Mouse (Mus musculus) heart, embryonic 14.5 days (tissue): ENCODE results near the gene Pigc. TPM values are rescaled to one million over a fixed set of nuclear protein-coding genes. Genes with fewer than 3 reads are reported as not detected.

Experiments
- ATAC-seq: fragments of 200-750 bp; cut with Nextera tagmentation; 2 replicates; pipeline ENCODE4 v1.8.0; 2017; ENCODE audit warnings: low read depth, moderate TSS enrichment; ENCODE audit not compliant: insufficient number of reproducible peaks, insufficient read depth, low FRiP score
- H3K27ac ChIP-seq, 2 experiments: fragments of 200-500 bp in 1 of 2; fragments of 300-500 bp in 1 of 2; sonication (generic) in 1 of 2; replicated peaks in 1 of 2; 2 replicates each; pipeline ENCODE4 v1.5.1; 2012 to 2014; ENCODE audit warnings: low read depth in 2 of 2, low read length in 2 of 2, control low read depth in 1 of 2, mild to moderate bottlenecking in 1 of 2, mixed read lengths in 1 of 2; ENCODE audit not compliant: control insufficient read depth in 1 of 2, insufficient read depth in 1 of 2
- H3K27me3 ChIP-seq: fragments of 300-500 bp; sonication (generic); 2 replicates; pipeline ENCODE4 v1.6.1; 2014; ENCODE audit warnings: mild to moderate bottlenecking, low read length, control low read depth; ENCODE audit not compliant: control insufficient read depth, insufficient read depth
- H3K36me3 ChIP-seq: fragments of 300-500 bp; sonication (generic); 2 replicates; pipeline ENCODE4 v1.6.1; 2014; ENCODE audit warnings: mild to moderate bottlenecking, control low read depth, low read length, mixed read lengths; ENCODE audit not compliant: control insufficient read depth, insufficient read depth
- H3K4me1 ChIP-seq, 2 experiments: fragments of 200-500 bp in 1 of 2; fragments of 300-500 bp in 1 of 2; sonication (generic) in 1 of 2; 2 replicates each; pipeline ENCODE4 v1.6.1; 2012 to 2014; ENCODE audit warnings: low read length in 2 of 2, control low read depth in 1 of 2, mixed read lengths in 1 of 2; ENCODE audit not compliant: control insufficient read depth in 2 of 2, insufficient read depth in 2 of 2
- H3K4me2 ChIP-seq: fragments of 300-500 bp; sonication (generic); 2 replicates; pipeline ENCODE4 v1.6.1; 2014; ENCODE audit warnings: mild to moderate bottlenecking, low read length
- H3K4me3 ChIP-seq, 2 experiments: fragments of 200-500 bp in 1 of 2; fragments of 300-500 bp in 1 of 2; sonication (generic) in 1 of 2; 2 replicates each; pipeline ENCODE4 v1.5.1; 2012 to 2014; ENCODE audit warnings: low read length in 2 of 2, mild to moderate bottlenecking in 2 of 2, control low read depth in 1 of 2, low read depth in 1 of 2, moderate library complexity in 1 of 2; ENCODE audit not compliant: control insufficient read depth in 1 of 2, insufficient read depth in 1 of 2
- H3K9ac ChIP-seq: fragments of 300-500 bp; sonication (generic); 2 replicates; pipeline ENCODE4 v1.6.1; 2014; ENCODE audit warnings: mild to moderate bottlenecking, low read length
- H3K9me3 ChIP-seq: fragments of 300-500 bp; sonication (generic); 2 replicates; pipeline ENCODE4 v1.6.1; 2016; ENCODE audit warnings: low read length, control low read depth; ENCODE audit not compliant: control insufficient read depth
- WGBS: fragments of 180-500 bp; shearing (Covaris S2); extraction: QIAGEN DNeasy Blood & Tissue Kit; methylation state at CpG from one replicate; pipeline ENCODE4 v1.1.7; 2014; 5-methylcytosine and 5-hydroxymethylcytosine counted together
- polyA plus RNA-seq: library from polyadenylated mRNA; unstranded; fragments of >200 nt; fragmentation: Nextera tagmentation; extraction: Ambion mirVana; gene quantifications from 2 replicates; pipeline ENCODE4 v1.2.1, GENCODE M21; 2014

Gene Pigc
- polyA plus RNA-seq, 1 experiment from 2014 or later, result 33.1 TPM

DNA sequence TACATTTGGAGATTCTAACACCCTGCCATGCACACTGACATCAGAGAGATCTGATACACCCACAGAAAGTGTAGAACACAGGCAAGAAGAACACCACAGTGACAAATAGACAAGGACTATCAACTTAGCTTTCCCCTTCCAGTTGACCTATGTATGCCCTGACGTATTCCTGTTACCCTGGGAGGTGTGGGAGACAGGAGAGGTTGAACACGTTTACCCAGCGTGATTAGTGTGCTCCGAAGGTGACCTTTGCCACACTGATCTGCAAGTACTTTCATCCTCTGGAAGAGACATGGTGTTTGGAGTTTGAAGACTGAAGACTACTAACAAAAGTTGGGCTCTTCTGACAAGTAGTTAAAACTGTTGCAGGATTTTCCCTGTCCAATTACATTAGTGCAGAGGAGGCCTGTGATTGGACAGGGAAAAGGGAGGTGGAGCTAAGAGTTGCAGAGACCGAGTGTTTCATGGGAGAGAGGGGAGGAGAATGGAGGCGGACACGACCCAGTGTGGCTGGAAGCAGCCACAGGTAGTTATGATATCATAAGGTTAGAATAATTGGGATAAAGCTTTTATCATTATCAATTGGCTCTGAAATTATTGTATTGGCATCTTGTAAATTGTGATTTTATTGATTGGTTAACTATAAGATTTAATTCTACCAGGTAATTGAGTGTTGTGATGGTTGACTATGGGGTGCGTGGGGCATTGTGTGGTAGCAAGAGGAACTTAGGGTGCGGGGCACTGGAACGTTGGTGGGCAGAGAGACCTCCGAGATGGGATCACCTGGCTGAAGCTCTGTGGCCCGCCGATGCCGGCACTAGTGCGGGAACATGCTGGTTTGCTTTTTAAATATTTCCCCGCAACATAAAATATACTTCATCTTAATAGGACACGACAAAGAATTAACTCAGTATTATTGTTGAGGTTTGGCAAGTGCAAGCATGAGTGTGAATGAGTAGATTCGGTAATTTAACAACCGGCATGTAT lies 10.7 kb upstream of the Pigc start:
- Histone ChIP-seq H3K4me2 (no peak overlapping the region), H3K9me3 (no peaks in the 10 kb centered on the region), H3K9ac (no peak overlapping the region), H3K36me3 (no peaks in the 10 kb centered on the region), H3K4me3 (no peak overlapping the region), H3K27me3 (no peaks in the 10 kb centered on the region), H3K27ac (no peak overlapping the region), H3K4me1 (peaks cover 0 to 2% of the 10 kb centered on the region in 2 experiments; a peak in 2 of 4 replicates)
- ATAC-seq, result no peak
- WGBS, result 72% methylated on average over 19 of the region's 19 CpGs

DNA sequence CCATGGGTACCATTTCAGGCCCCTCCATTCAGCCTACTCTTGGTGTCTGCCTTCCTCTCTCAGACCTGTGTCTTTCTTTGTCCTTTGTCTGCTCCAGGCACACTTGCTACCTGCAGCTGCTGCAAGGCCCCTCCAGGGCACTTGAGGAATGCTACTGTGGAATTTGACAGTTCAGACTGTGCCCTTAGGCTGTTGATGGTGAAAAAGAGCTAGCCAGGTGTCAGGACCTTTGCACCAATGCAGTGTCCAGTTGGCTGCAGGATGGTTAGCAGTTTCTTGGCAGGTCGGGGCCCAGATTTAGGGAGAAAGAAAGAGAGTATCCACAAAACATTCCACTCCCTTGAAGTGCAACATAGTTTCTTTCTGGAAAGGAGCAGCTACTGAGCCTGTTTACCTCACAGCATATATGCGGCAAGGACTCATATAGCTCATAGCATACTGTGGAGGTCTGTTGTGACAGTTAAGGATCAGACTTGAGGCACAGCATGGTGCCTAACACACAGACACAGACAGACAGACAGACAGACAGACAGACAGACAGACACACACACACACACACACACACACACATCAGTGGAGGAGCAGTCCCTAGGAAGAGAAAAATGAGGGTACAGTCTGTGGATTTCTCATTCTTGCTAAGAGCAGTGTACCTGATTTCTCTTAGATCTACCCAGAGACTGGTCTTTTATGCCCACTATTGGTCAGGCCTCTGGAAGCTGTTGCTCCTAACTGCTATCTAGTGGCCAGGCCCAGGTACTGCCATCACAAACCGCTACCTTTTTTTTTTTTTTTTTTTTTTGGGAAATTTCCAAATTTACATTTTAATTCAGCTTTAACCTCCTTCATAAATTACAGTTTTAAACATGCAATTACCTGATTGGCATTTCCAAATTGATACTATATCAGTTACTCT lies 6.3 kb upstream of the Pigc start:
- 49% methylated on average over 3 of the region's 3 CpGs for WGBS
- no peak overlapping the region for H3K4me3 ChIP-seq
- no peak overlapping the region for H3K27ac ChIP-seq
- H3K9me3 ChIP-seq, result no peaks in the 10 kb centered on the region
- H3K9ac ChIP-seq, result no peak overlapping the region
- H3K36me3 ChIP-seq, result no peaks in the 10 kb centered on the region
- no peaks in the 10 kb centered on the region for H3K27me3 ChIP-seq
- no peak overlapping the region for H3K4me2 ChIP-seq
- H3K4me1 ChIP-seq, result peaks cover 0 to 2% of the 10 kb centered on the region in 2 experiments; a peak in 2 of 4 replicates
- ATAC-seq, result no peak

GRCm38 (mm10) chr1:161967936-161968335 lies 1.1 kb upstream of the Pigc start:
- no peak for ATAC-seq
- Histone ChIP-seq H3K9ac (no peak overlapping the region), H3K4me2 (no peak overlapping the region), H3K36me3 (peaks cover 11% of the 10 kb centered on the region; the same call in 1 of the 2 replicates), H3K4me3 (no peak overlapping the region), H3K4me1 (peaks cover 0 to 8% of the 10 kb centered on the region in 2 experiments; a peak in 1 of 4 replicates), H3K27me3 (no peaks in the 10 kb centered on the region), H3K9me3 (no peaks in the 10 kb centered on the region), H3K27ac (no peak overlapping the region)
- WGBS, result 50% methylated on average over 2 of the region's 2 CpGs

DNA sequence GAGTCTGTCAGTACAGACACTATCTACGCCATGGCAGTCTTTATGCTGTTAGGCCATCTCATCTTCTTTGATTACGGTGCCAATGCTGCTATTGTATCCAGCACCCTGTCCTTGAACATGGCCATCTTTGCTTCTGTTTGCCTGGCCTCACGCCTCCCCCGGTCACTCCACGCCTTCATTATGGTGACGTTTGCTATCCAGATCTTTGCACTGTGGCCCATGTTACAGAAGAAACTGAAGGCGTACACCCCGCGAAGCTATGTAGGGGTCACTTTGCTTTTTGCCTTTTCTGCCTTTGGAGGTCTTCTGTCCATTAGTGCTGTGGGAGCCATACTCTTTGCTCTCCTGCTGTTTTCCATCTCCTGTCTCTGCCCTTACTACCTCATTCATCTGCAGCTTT lies 1.9 kb downstream of the Pigc start:
- H3K36me3 ChIP-seq, result peaks cover 11% of the 10 kb centered on the region; the same call in 1 of the 2 replicates
- no peak overlapping the region for H3K4me3 ChIP-seq
- H3K4me2 ChIP-seq, result no peak overlapping the region
- H3K27ac ChIP-seq, result no peak overlapping the region
- no peak for ATAC-seq
- no peak overlapping the region for H3K9ac ChIP-seq
- H3K9me3 ChIP-seq, result no peaks in the 10 kb centered on the region
- H3K27me3 ChIP-seq, result no peaks in the 10 kb centered on the region
- 95% methylated on average over 9 of the region's 9 CpGs for WGBS
- peaks cover 0 to 8% of the 10 kb centered on the region in 2 experiments; a peak in 1 of 4 replicates for H3K4me1 ChIP-seq

- no peak overlapping the region for H3K9ac ChIP-seq
Measured at GRCm38 (mm10) chr1:161972233-161972632, 3.2 kb downstream of the Pigc start.

GRCm38 (mm10) chr1:161976255-161977182 lies 7.5 kb downstream of the Pigc start:
- H3K36me3 ChIP-seq, result peaks cover under 1% of the 10 kb centered on the region; the same call in 1 of the 2 replicates
- no peak overlapping the region for H3K27ac ChIP-seq
- peaks cover 0 to 3% of the 10 kb centered on the region in 2 experiments; a peak in 2 of 4 replicates for H3K4me1 ChIP-seq
- no peaks in the 10 kb centered on the region for H3K27me3 ChIP-seq
- H3K4me2 ChIP-seq, result no peak overlapping the region
- no peak overlapping the region for H3K9ac ChIP-seq
- WGBS, result 39% methylated on average over 16 of the region's 16 CpGs
- ATAC-seq, result no peak
- H3K4me3 ChIP-seq, result no peak overlapping the region
- no peaks in the 10 kb centered on the region for H3K9me3 ChIP-seq

More at GRCm38 (mm10) chr1:161972233-161972632, 3.2 kb downstream of the Pigc start:
- no peak for ATAC-seq
- peaks cover 3 to 8% of the 10 kb centered on the region in 2 experiments; a peak in 3 of 4 replicates for H3K4me1 ChIP-seq
- no peak overlapping the region for H3K27ac ChIP-seq
- H3K9me3 ChIP-seq, result no peaks in the 10 kb centered on the region
- H3K4me2 ChIP-seq, result no peak overlapping the region
- H3K4me3 ChIP-seq, result no peak overlapping the region
- peaks cover 11% of the 10 kb centered on the region; the same call in 1 of the 2 replicates for H3K36me3 ChIP-seq
- H3K27me3 ChIP-seq, result no peaks in the 10 kb centered on the region
- WGBS, result 85% methylated on average over 8 of the region's 8 CpGs
